Mouse (Mus musculus) midbrain, embryonic 13.5 days (tissue): Measurements from ENCODE around the gene Chp2. TPM values are rescaled to one million over a fixed set of nuclear protein-coding genes. Genes with fewer than 3 reads are reported as not detected.

ENCODE experiments used
- ATAC-seq: fragments of 200-750 bp; cut with Nextera tagmentation; 2 replicates; pipeline ENCODE4 v1.8.0; 2017; ENCODE audit warnings: mild to moderate bottlenecking, moderate TSS enrichment, moderate library complexity
- H3K27ac ChIP-seq: fragments of 300-500 bp; sonication (generic); 2 replicates; pipeline ENCODE4 v1.5.1; 2015; ENCODE audit warnings: inconsistent platforms, mild to moderate bottlenecking, moderate library complexity
- H3K27me3 ChIP-seq: fragments of 300-500 bp; sonication (generic); 2 replicates; pipeline ENCODE4 v1.6.1; 2015; ENCODE audit warnings: mild to moderate bottlenecking, inconsistent platforms
- H3K36me3 ChIP-seq: fragments of 300-500 bp; sonication (generic); 2 replicates; pipeline ENCODE4 v1.6.1; 2015; ENCODE audit warnings: mild to moderate bottlenecking, inconsistent platforms
- H3K4me1 ChIP-seq: fragments of 300-500 bp; sonication (generic); replicated peaks from 2 replicates; pipeline ENCODE4 v1.6.1; 2015; ENCODE audit warnings: inconsistent platforms
- H3K4me2 ChIP-seq: fragments of 300-500 bp; sonication (generic); replicated peaks from 2 replicates; pipeline ENCODE4 v1.6.1; 2015; ENCODE audit warnings: moderate library complexity, mild to moderate bottlenecking, inconsistent platforms
- H3K4me3 ChIP-seq: fragments of 300-500 bp; sonication (generic); replicated peaks from 2 replicates; pipeline ENCODE4 v1.5.1; 2015; ENCODE audit warnings: mild to moderate bottlenecking, inconsistent platforms
- H3K9ac ChIP-seq: fragments of 300-500 bp; sonication (generic); replicated peaks from 2 replicates; pipeline ENCODE4 v1.6.1; 2015; ENCODE audit warnings: mild to moderate bottlenecking, inconsistent platforms
- H3K9me3 ChIP-seq: fragments of 300-500 bp; sonication (generic); 2 replicates; pipeline ENCODE4 v1.6.1; 2016; ENCODE audit warnings: mild to moderate bottlenecking, inconsistent platforms
- WGBS: fragments of 180-500 bp; shearing (Covaris S2); methylation state at CpG from one replicate; pipeline ENCODE4 v1.1.7; 2015; 5-methylcytosine and 5-hydroxymethylcytosine counted together
- polyA plus RNA-seq: library from polyadenylated mRNA; unstranded; fragments of >200 nt; fragmentation: Nextera tagmentation; extraction: Ambion mirVana; gene quantifications from 2 replicates; pipeline ENCODE4 v1.2.1, GENCODE M21; 2015

Gene Chp2
- polyA plus RNA-seq = 1.2 and 1.5 TPM in 2 replicates

DNA sequence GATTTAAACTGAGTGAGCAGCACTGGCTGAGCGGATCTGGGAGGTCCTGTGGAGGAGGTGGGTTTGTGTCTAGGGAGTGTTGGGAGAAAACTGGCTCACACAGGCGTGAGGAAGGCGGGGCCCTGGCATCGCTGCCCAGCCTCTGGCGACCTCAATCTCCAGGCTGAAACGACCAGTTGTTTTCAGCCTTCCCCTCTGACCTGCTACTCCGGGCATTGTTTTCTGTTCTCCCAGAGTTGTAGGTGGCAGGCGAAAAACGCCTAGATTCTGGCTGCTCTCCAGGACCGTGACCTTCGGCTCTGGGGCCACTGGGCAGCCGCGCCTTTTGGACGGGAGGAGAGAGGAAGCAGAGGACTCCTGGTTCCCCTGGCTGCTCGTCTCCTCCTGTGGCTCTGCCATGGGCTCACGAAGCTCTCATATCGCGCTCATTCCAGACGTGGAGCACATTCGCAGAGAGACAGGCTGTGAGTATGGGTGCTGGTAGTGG is at the start of gene Chp2:
Gene Chp2, plus strand, starts transcription at position 182 of the 487 bp plus-strand sequence.
- no peaks in the 10 kb centered on the region; the same call in 1 of the 2 replicates for H3K27me3 ChIP-seq
- H3K9me3 ChIP-seq = peaks cover 4% of the 10 kb centered on the region; the same call in 1 of the 2 replicates
- no peak for ATAC-seq
- peak within 1 kb of the TSS; percentile 43 for H3K4me2 ChIP-seq
- H3K36me3 ChIP-seq = no peaks in the 10 kb centered on the region
- no peak within 1 kb of the TSS for H3K27ac ChIP-seq
- peak within 1 kb of the TSS; percentile 46; the same call in 1 of the 2 replicates for H3K9ac ChIP-seq
- WGBS = 27% methylated on average over 20 of the region's 20 CpGs
- H3K4me3 ChIP-seq = peak within 1 kb of the TSS; percentile 12
- H3K4me1 ChIP-seq = peaks cover 8% of the 10 kb centered on the region

DNA sequence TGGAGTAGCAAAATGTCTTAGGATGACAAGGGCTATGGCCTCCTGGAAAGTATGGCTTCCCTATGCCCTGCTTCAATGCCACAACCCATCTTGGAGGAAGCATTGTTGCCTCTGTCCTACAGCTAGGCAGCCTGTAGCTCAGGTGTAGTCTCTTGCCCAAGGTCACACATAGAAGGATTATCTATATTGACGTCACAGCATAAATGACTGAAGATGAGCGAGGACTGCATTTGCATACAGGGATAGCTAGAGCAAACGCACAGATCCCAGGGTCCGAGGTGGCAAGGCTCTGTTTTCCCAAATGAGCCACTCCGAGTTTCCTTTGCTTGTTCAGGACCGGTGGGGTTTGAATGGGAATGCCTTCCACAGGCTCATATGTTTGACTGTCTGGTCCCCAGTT is 48.6 kb upstream of the Chp2 start:
- no peak overlapping the region for H3K4me3 ChIP-seq

DNA sequence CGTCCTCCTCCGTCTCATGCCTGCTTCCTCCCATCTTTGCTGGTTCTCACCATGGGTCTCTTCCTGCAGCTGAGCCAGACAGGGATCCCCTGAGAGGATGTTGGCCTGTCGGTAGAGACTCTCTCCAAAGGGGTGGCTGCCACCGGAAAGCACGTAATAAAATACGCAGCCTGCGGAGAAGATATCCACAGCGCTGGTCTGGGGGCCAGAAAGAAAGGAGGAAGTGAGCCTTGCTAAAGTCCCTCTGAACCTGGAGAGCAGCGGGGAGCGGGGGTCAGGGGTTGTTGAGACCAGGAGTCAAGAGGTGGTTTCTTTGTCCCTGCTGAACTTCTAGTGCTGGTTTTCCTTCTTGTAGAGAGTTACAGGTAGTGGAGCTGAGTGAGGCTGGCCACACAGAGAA is 47.7 kb upstream of the Chp2 start:
- WGBS = 78% methylated on average over 10 of the region's 10 CpGs
- Histone ChIP-seq H3K4me1 (no peaks in the 10 kb centered on the region), H3K9me3 (no peaks in the 10 kb centered on the region), H3K36me3 (peaks cover 41% of the 10 kb centered on the region), H3K27me3 (no peaks in the 10 kb centered on the region), H3K9ac (no peak overlapping the region), H3K27ac (no peak overlapping the region), H3K4me3 (no peak overlapping the region), H3K4me2 (no peak overlapping the region)
- no peak for ATAC-seq

More for the DNA sequence above, 48.6 kb upstream of the Chp2 start:
- H3K4me1 ChIP-seq = no peaks in the 10 kb centered on the region
- H3K9ac ChIP-seq = no peak overlapping the region
- no peak overlapping the region for H3K27ac ChIP-seq
- H3K9me3 ChIP-seq = no peaks in the 10 kb centered on the region
- no peaks in the 10 kb centered on the region for H3K27me3 ChIP-seq
- peaks cover 50% of the 10 kb centered on the region for H3K36me3 ChIP-seq
- WGBS = 83% methylated on average over 6 of the region's 6 CpGs
- H3K4me2 ChIP-seq = no peak overlapping the region
- no peak for ATAC-seq

DNA sequence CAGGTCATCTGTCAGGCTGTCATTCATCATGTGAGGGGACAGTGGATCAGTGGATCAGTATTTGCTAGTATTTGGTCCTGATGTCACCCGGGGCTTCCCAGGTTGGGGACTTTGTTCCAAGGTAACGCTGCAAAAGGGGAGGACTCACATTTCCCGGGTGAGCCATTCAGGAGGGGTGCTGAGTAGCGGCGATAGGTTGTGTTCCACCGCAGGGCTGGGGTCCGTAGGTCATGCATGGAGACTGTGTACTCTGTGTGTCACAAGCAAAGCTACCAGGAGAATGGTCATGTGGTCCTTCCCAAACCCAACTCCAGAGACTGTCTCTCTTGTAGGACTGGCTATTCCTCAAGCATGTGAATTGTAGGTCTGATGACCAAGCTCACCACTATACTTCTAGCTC is 38.6 kb upstream of the Chp2 start:
- 91% methylated on average over 7 of the region's 7 CpGs for WGBS
- Histone ChIP-seq H3K4me1 (no peaks in the 10 kb centered on the region), H3K9me3 (no peaks in the 10 kb centered on the region), H3K27ac (no peak overlapping the region), H3K4me2 (no peak overlapping the region), H3K9ac (no peak overlapping the region), H3K27me3 (no peaks in the 10 kb centered on the region), H3K36me3 (no peaks in the 10 kb centered on the region), H3K4me3 (no peak overlapping the region)
- no peak for ATAC-seq

DNA sequence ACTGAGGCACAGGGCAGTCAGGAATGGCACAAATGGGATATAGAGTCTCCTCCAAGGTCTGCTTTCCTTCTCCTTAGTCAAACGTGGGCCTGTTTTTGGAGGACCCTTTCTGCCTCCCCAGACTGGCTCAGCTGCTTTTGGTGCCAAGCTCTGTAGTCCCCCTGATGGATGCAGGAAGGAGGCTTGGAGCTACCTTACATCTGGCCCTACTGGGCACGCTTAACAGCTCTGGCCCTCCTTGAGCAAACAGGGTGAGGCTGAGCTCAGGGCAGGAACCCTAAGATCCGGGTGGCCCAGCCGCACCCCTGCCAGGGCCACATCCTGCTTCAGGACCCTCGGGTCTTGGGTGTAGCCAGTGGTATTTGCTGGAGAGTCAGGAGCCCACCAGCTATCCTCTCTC is 34.7 kb upstream of the Chp2 start:
- no peaks in the 10 kb centered on the region for H3K4me1 ChIP-seq
- WGBS = 67% methylated on average over 5 of the region's 5 CpGs
- no peak overlapping the region for H3K4me2 ChIP-seq
- no peaks in the 10 kb centered on the region for H3K36me3 ChIP-seq
- H3K9ac ChIP-seq = no peak overlapping the region
- ATAC-seq = no peak
- no peaks in the 10 kb centered on the region for H3K9me3 ChIP-seq
- H3K4me3 ChIP-seq = no peak overlapping the region
- H3K27ac ChIP-seq = no peak overlapping the region
- H3K27me3 ChIP-seq = no peaks in the 10 kb centered on the region

DNA sequence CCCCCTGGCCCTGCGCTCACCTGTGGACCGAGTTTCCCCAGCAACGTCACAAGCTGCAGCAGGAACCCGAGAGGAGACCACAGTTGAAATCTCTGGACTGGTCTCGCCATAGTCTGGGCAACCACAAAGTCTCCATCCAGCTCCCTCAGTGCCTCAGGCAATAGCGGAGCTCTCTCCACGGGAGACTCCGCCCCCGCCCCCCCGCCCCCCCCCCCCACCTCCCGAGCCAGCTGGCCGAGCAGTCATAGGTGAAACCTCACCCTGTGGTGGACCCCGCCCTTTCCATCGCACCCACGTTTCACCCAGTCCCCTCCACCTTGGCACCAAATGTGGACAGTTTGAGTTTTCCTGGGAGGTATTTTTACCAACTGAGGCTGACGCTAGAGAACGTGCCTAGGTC is 33.3 kb upstream of the Chp2 start, which contains the start of gene Ern2:
Gene Ern2, minus strand, starts transcription at position 165 of the 400 bp plus-strand sequence.
- Histone ChIP-seq H3K9ac (peak within 1 kb of the TSS; percentile 41; the same call in 1 of the 2 replicates), H3K36me3 (no peaks in the 10 kb centered on the region), H3K9me3 (no peaks in the 10 kb centered on the region), H3K4me2 (peak within 1 kb of the TSS; percentile 38), H3K4me3 (no peak within 1 kb of the TSS), H3K27me3 (no peaks in the 10 kb centered on the region), H3K27ac (no peak within 1 kb of the TSS), H3K4me1 (no peaks in the 10 kb centered on the region)
- no peak for ATAC-seq
- 20% methylated on average over 15 of the region's 17 CpGs for WGBS

DNA sequence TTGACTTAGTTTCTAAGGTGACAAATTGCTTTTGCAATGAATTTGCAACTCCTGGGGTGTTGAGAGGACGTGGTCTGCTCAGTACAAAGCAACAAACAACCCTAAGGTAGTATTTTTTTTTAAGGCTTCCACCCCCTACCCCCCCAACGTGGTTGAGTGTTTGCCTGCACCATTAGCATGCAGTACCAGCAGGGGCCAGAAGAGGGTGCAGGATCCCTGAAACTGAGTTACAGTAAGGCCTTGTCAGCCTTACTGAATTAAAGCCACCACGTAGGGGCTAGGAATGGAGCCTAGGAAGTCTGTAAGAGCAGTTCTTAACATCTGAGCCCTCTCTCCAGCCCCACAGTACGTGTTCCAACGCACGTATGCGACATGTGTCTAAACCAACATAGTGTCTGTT is 29.8 kb upstream of the Chp2 start:
- Histone ChIP-seq H3K9me3 (no peaks in the 10 kb centered on the region), H3K36me3 (no peaks in the 10 kb centered on the region), H3K27ac (no peak overlapping the region), H3K4me3 (no peak overlapping the region), H3K9ac (no peak overlapping the region), H3K27me3 (no peaks in the 10 kb centered on the region), H3K4me2 (no peak overlapping the region), H3K4me1 (no peaks in the 10 kb centered on the region)
- WGBS = 28% methylated on average over 7 of the region's 7 CpGs
- ATAC-seq = no peak

DNA sequence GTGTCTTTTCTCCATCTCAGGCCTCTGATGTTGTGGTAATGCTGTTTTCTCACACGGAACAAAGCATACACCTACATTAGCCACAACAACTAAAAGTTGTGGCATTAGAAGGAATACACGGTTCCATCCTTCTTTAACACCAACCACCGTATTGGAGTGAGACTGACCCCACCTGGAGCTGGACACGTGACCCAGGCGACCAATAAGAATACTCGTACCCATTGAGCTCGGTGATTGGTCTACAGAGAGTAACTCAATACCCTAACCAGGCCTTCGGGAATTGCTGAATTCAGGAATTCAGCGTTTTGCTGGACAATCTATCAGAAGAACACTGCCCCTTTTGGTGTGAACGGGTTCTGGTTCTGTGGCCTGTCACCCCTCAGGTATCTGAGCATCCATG is 28.2 kb upstream of the Chp2 start:
- WGBS = 61% methylated on average over 10 of the region's 10 CpGs

DNA sequence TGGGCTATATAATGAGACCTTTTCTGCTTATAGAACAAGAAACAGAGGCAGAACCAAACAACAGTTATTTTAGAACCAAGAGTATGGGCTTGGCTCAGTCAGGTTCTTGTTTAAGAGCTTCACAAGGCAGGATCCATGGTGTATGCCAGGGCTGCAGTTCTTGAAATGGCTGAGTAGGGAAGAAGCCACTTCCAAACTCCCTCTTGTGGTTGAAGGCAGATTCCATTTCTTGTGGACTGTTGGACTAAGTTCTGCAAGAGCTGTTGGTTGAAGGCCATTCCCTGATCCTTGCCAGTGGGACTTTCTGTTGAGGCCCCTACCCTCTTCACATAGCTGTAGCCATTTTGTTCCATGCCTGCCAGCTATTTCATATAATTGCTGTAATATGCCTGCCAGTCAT is 25.4 kb upstream of the Chp2 start:
- H3K27me3 ChIP-seq = no peaks in the 10 kb centered on the region
- no peak overlapping the region for H3K4me2 ChIP-seq
- no peaks in the 10 kb centered on the region for H3K36me3 ChIP-seq
- no peak for ATAC-seq
- H3K27ac ChIP-seq = no peak overlapping the region
- no peaks in the 10 kb centered on the region for H3K4me1 ChIP-seq
- H3K9me3 ChIP-seq = no peaks in the 10 kb centered on the region
- no peak overlapping the region for H3K9ac ChIP-seq
- H3K4me3 ChIP-seq = no peak overlapping the region

More for the DNA sequence above, 28.2 kb upstream of the Chp2 start:
- H3K4me2 ChIP-seq = no peak overlapping the region
- H3K4me1 ChIP-seq = no peaks in the 10 kb centered on the region
- ATAC-seq = no peak
- H3K4me3 ChIP-seq = no peak overlapping the region
- no peak overlapping the region for H3K9ac ChIP-seq
- H3K27me3 ChIP-seq = no peaks in the 10 kb centered on the region
- no peak overlapping the region for H3K27ac ChIP-seq
- no peaks in the 10 kb centered on the region for H3K36me3 ChIP-seq
- H3K9me3 ChIP-seq = no peaks in the 10 kb centered on the region

DNA sequence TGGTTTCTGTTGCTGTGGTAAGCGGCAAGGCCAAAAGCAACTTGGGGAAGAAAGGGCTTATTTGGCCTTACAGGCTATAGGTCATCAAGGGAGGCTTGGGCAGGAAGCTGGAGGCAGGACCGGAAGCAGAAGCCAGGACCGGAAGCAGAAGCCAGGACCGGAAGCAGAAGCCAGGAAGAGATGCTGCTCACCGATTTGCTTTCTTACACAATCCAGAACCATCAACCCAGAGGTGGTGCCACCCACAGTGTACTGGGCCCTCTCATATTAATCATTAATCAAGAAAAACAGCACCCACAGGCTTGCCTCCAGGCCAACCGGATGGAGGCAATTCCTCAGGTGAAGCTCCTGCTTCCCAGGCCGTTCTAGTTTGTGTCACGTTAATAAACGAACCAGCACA is 22.5 kb upstream of the Chp2 start:
- WGBS = 89% methylated on average over 9 of the region's 9 CpGs
- ATAC-seq = no peak

DNA sequence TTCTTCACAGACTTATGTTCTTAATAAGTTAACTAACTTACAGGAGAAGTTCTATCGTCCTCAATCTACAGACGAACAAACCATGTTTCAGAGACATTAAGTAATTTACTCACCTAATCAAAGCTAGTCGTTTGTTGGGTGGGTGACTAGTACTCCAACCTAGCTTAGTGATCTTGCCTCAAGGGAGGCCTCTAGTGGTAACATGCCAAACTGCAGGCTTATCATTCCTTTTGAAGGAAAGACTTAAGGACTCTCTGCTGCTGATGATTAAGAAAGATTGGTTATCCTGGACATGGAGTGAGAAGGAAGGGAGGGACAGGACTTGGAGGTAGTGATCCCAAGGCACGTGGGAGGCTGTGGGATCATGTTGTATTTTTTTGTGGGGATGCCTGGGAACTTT is 22.0 kb upstream of the Chp2 start:
- no peaks in the 10 kb centered on the region for H3K27me3 ChIP-seq
- 43% methylated on average over 4 of the region's 4 CpGs for WGBS
- no peak overlapping the region for H3K9ac ChIP-seq
- H3K36me3 ChIP-seq = no peaks in the 10 kb centered on the region
- H3K27ac ChIP-seq = no peak overlapping the region
- no peaks in the 10 kb centered on the region for H3K9me3 ChIP-seq
- no peak for ATAC-seq
- H3K4me2 ChIP-seq = no peak overlapping the region
- H3K4me3 ChIP-seq = no peak overlapping the region
- H3K4me1 ChIP-seq = no peaks in the 10 kb centered on the region

More for the DNA sequence above, 22.5 kb upstream of the Chp2 start:
- no peaks in the 10 kb centered on the region for H3K36me3 ChIP-seq
- no peak overlapping the region for H3K4me2 ChIP-seq
- no peaks in the 10 kb centered on the region for H3K9me3 ChIP-seq
- no peaks in the 10 kb centered on the region for H3K27me3 ChIP-seq
- H3K4me1 ChIP-seq = no peaks in the 10 kb centered on the region
- H3K4me3 ChIP-seq = no peak overlapping the region
- H3K27ac ChIP-seq = no peak overlapping the region
- no peak overlapping the region for H3K9ac ChIP-seq

DNA sequence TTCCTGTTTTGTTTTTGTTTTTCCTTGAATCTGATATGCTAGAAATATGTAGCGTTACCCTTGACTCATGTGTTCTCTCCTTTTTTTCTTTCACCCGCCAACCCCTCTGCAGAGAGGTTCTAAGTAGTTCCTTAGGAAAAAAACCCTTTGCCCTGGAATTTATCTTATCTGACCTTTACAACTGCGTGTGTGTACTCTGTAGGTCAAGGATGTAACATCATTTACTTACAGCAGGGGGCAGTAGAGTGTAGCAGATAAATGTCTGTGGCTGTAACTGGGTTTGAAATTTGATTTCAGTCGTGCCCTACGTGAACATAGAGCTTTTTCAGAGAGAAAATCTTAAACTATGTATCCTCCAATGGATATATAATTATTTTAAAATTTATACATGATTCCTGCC is 20.0 kb upstream of the Chp2 start:
- WGBS = 32% methylated on average over 5 of the region's 5 CpGs
- Histone ChIP-seq H3K36me3 (no peaks in the 10 kb centered on the region), H3K27ac (no peak overlapping the region), H3K27me3 (no peaks in the 10 kb centered on the region), H3K4me3 (no peak overlapping the region), H3K4me2 (no peak overlapping the region), H3K4me1 (no peaks in the 10 kb centered on the region), H3K9me3 (no peaks in the 10 kb centered on the region), H3K9ac (no peak overlapping the region)
- ATAC-seq = no peak

DNA sequence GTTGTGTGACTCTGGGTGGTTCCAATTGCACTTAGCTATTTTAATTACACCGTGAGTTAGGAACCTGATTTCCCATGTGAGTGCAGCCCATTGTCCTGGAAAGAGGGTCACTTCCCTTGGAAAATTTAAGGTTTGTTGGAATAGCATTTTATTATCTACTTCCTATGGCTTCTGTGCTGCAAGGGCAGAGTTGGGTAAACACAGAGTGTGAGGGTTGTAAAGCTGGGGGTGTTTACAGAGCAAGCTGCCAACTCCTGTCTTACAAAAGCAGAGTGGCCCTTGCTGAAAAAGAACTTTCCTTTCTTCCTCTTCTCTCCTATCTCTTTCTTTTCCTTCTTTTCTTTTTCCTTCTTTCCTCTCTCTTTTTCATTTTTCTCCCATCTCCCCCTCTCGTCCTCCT is 15.4 kb upstream of the Chp2 start:
- 63% methylated on average over 2 of the region's 2 CpGs for WGBS
- no peak for ATAC-seq

More for the DNA sequence above, 15.4 kb upstream of the Chp2 start:
- Histone ChIP-seq H3K4me2 (no peak overlapping the region), H3K36me3 (no peaks in the 10 kb centered on the region), H3K27ac (no peak overlapping the region), H3K27me3 (no peaks in the 10 kb centered on the region), H3K9ac (no peak overlapping the region), H3K9me3 (no peaks in the 10 kb centered on the region), H3K4me1 (no peaks in the 10 kb centered on the region), H3K4me3 (no peak overlapping the region)
